21 mouse cellular contexts compared by ENCODE assay signal in genomic region chrX:159795603-159796002, GRCm38 (mm10).
DNase-seq lines count a peak whose midpoint lies in the region; ATAC-seq and TF ChIP-seq lines count a peak whose summit lies in the region.
"Had no signal": no experiment of that assay in that cellular context is flagged by ENCODE, and none has a peak within 500 bp of the region (broad histone marks: within the 10 kb centered on the region; RNA-seq: fewer than 3 reads in every experiment).

No protein-coding gene starts in this region.

- TF ChIP-seq CTCF in intestine, postnatal 0 days (IDR thresholded peaks at IDR 0.05; ENCODE audit: low read depth) = no peak

- no peak for DNase-seq in heart, adult 9 months (ENCODE audit: low spot score in 2 of 2)
- no peak for DNase-seq in heart, postnatal 14 days
- no peak for DNase-seq in kidney, adult 11 months
- DNase-seq: adrenal gland, adult 2 months; adrenal gland, adult 8-10 months; adrenal gland, postnatal 10 days; adrenal gland, postnatal 14 days; adrenal gland, postnatal 25 days; adrenal gland, postnatal 36 days; B cell, adult 2 months; cerebellum, adult 11 months; cerebellum, adult 11-12 months; cerebellum, adult 18-20 months had no signal

- H3K27ac ChIP-seq in intestine, embryonic 15.5 days = no peak overlapping the region
- no peak overlapping the region for H3K27ac ChIP-seq in intestine, embryonic 16.5 days (ENCODE audit: low read length)
- H3K27ac ChIP-seq in intestine, postnatal 0 days (ENCODE audit: low read depth, low read length) = no peak overlapping the region

- H3K36me3 ChIP-seq in intestine, embryonic 15.5 days = no peaks in the 10 kb centered on the region
- no peaks in the 10 kb centered on the region for H3K36me3 ChIP-seq in intestine, embryonic 16.5 days (ENCODE audit: control insufficient read depth, insufficient read depth, low read length)
- H3K36me3 ChIP-seq in intestine, postnatal 0 days (ENCODE audit: control insufficient read depth, insufficient read depth) = no peaks in the 10 kb centered on the region

- no peak overlapping the region for H3K4me2 ChIP-seq in intestine, embryonic 15.5 days (replicated peaks)
- no peak overlapping the region for H3K4me2 ChIP-seq in intestine, embryonic 16.5 days (ENCODE audit: low read depth, low read length)
- H3K4me2 ChIP-seq in intestine, postnatal 0 days (replicated peaks; ENCODE audit: low read depth) = no peak overlapping the region

- WGBS in intestine, embryonic 15.5 days = 51% methylated on average over 2 of the region's 2 CpGs
- WGBS in intestine, embryonic 16.5 days = 61% methylated on average over 2 of the region's 2 CpGs
- WGBS in intestine, postnatal 0 days = 39% methylated on average over 2 of the region's 2 CpGs

- no peaks in the 10 kb centered on the region for H3K4me1 ChIP-seq in intestine, embryonic 15.5 days (replicated peaks)
- H3K4me1 ChIP-seq in intestine, embryonic 16.5 days (ENCODE audit: control insufficient read depth, insufficient read depth, low read length) = no peaks in the 10 kb centered on the region
- H3K4me1 ChIP-seq in intestine, postnatal 0 days (replicated peaks; ENCODE audit: control insufficient read depth, insufficient read depth, low read length) = no peaks in the 10 kb centered on the region

- H3K9ac ChIP-seq in intestine, embryonic 15.5 days = no peak overlapping the region
- H3K9ac ChIP-seq in intestine, embryonic 16.5 days (ENCODE audit: low read depth, low read length) = no peak overlapping the region
- H3K9ac ChIP-seq in intestine, postnatal 0 days (ENCODE audit: low read depth, low read length) = no peak overlapping the region

- H3K4me3 ChIP-seq in intestine, embryonic 15.5 days (replicated peaks) = no peak overlapping the region
- H3K4me3 ChIP-seq in intestine, embryonic 16.5 days (ENCODE audit: low read length) = no peak overlapping the region
- no peak overlapping the region for H3K4me3 ChIP-seq in intestine, postnatal 0 days (ENCODE audit: low read depth, low read length)

- H3K9me3 ChIP-seq in intestine, embryonic 15.5 days = no peaks in the 10 kb centered on the region
- no peaks in the 10 kb centered on the region for H3K9me3 ChIP-seq in intestine, embryonic 16.5 days (ENCODE audit: control insufficient read depth, low read length)
- H3K9me3 ChIP-seq in intestine, postnatal 0 days (ENCODE audit: control insufficient read depth) = no peaks in the 10 kb centered on the region
- H3K9me3 ChIP-seq: G1E had no signal

- H3K27me3 ChIP-seq in intestine, embryonic 15.5 days (replicated peaks) = no peaks in the 10 kb centered on the region
- H3K27me3 ChIP-seq in intestine, embryonic 16.5 days (replicated peaks; ENCODE audit: control insufficient read depth, insufficient read depth, low read length) = no peaks in the 10 kb centered on the region
- H3K27me3 ChIP-seq in intestine, postnatal 0 days (replicated peaks; ENCODE audit: control insufficient read depth, insufficient read depth, low read length) = no peaks in the 10 kb centered on the region
- H3K27me3 ChIP-seq: CH12.LX had no signal

- ATAC-seq in intestine, embryonic 15.5 days = peak; percentile 63; the same call in 1 of the 2 replicates
- ATAC-seq in intestine, embryonic 16.5 days = peak; percentile 84
- 0 out of 2 replicates have a peak, but pooled peaks have one; percentile 31 for ATAC-seq in intestine, postnatal 0 days
- ATAC-seq: activated CD4-positive, CD25-positive, alpha-beta regulatory T cell, adult 4 months; CD4-positive, CD25-positive, alpha-beta regulatory T cell, adult 4 months; Patski had no signal

- intact Hi-C loops in heart, postnatal 14 days (cut with DNase I) = no loop called here

Comparison
In these comparisons a context has a peak if more than half of its experiments do, and no peak if none do; other contexts are left out.
1. ATAC-seq: peak in every context shown above with its lines; median percentile 84 in intestine, embryonic 16.5 days; 63 in intestine, embryonic 15.5 days; 31 in intestine, postnatal 0 days.